Mouse (Mus musculus) heart, embryonic 11.5 days (tissue): ENCODE data around the gene Dgat2. TPM values are rescaled to one million over a fixed set of nuclear protein-coding genes. Genes with fewer than 3 reads are reported as not detected.

Experiments used
- ATAC-seq: fragments of 200-750 bp; cut with Nextera tagmentation; replicated peaks from 2 replicates; pipeline ENCODE4 v1.8.0; 2017; ENCODE audit warnings: moderate library complexity; ENCODE audit not compliant: insufficient number of reproducible peaks, low FRiP score, low TSS enrichment
- H3K27ac ChIP-seq: fragments of 300-500 bp; sonication (generic); 2 replicates; pipeline ENCODE4 v1.5.1; 2014; ENCODE audit warnings: mild to moderate bottlenecking, low read depth, low read length
- H3K27me3 ChIP-seq: fragments of 300-500 bp; sonication (generic); 2 replicates; pipeline ENCODE4 v1.6.1; 2014; ENCODE audit warnings: mild to moderate bottlenecking, low read length, mixed read lengths; ENCODE audit not compliant: control insufficient read depth, insufficient read depth
- H3K36me3 ChIP-seq: fragments of 300-500 bp; sonication (generic); 2 replicates; pipeline ENCODE4 v1.6.1; 2014; ENCODE audit warnings: mild to moderate bottlenecking, low read length, moderate library complexity, mixed read lengths; ENCODE audit not compliant: control insufficient read depth, insufficient read depth
- H3K4me1 ChIP-seq: fragments of 300-500 bp; sonication (generic); 2 replicates; pipeline ENCODE4 v1.6.1; 2014; ENCODE audit warnings: low read length; ENCODE audit not compliant: control insufficient read depth, insufficient read depth
- H3K4me2 ChIP-seq: fragments of 300-500 bp; sonication (generic); 2 replicates; pipeline ENCODE4 v1.6.1; 2014; ENCODE audit warnings: mild to moderate bottlenecking, moderate library complexity
- H3K4me3 ChIP-seq: fragments of 300-500 bp; sonication (generic); 2 replicates; pipeline ENCODE4 v1.5.1; 2014; ENCODE audit warnings: low read depth, low read length
- H3K9ac ChIP-seq: fragments of 300-500 bp; sonication (generic); 2 replicates; pipeline ENCODE4 v1.6.1; 2014; ENCODE audit warnings: mild to moderate bottlenecking, low read depth, low read length, moderate library complexity
- H3K9me3 ChIP-seq: fragments of 300-500 bp; sonication (generic); replicated peaks from 2 replicates; pipeline ENCODE4 v1.6.1; 2016; ENCODE audit warnings: low read length; ENCODE audit not compliant: control insufficient read depth
- WGBS: fragments of 180-500 bp; shearing (Covaris S2); extraction: QIAGEN DNeasy Blood & Tissue Kit; methylation state at CpG from one replicate; pipeline ENCODE4 v1.1.7; 2014; ENCODE audit not compliant: insufficient replicate concordance; 5-methylcytosine and 5-hydroxymethylcytosine counted together
- polyA plus RNA-seq: library from polyadenylated mRNA; unstranded; fragments of >200 nt; fragmentation: Nextera tagmentation; extraction: Ambion mirVana; gene quantifications from 2 replicates; pipeline ENCODE4 v1.2.1, GENCODE M21; 2014

Gene Dgat2
- polyA plus RNA-seq, 1 experiment from 2014 or later: 8.7 TPM

GRCm38 (mm10) chr7:99202163-99202562 is 19.6 kb upstream of the Dgat2 start:
- Histone ChIP-seq H3K4me1 (peaks cover 5% of the 10 kb centered on the region), H3K9ac (no peak overlapping the region; the same call in 1 of the 2 replicates), H3K4me3 (no peak overlapping the region), H3K9me3 (no peaks in the 10 kb centered on the region), H3K36me3 (no peaks in the 10 kb centered on the region), H3K27me3 (no peaks in the 10 kb centered on the region), H3K4me2 (no peak overlapping the region), H3K27ac (no peak overlapping the region)
- ATAC-seq: no peak
- 74% methylated on average over 7 of the region's 7 CpGs for WGBS

DNA sequence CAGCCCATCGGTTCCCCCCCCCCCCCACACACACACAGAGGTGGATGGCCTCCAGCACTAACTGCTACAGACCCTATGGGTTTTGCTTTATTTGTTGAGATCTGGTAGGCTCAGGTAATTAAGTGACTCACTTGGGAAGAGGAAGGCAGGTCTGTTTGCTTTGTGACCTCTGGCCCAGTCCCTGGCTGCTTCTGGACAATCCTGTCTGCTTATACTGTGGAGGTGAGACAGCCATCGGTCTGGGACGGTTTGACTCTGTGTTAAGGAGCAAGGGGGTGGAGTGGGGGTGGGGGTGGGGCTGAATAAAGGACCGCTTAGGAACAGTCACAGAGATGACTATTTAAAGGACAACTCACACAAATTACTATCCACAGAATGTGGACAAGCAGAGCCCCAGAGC is 17.8 kb upstream of the Dgat2 start:
- H3K27me3 ChIP-seq: no peaks in the 10 kb centered on the region
- no peaks in the 10 kb centered on the region for H3K9me3 ChIP-seq
- 35% methylated on average over 4 of the region's 4 CpGs for WGBS
- no peak overlapping the region for H3K4me2 ChIP-seq
- peaks cover 5% of the 10 kb centered on the region for H3K4me1 ChIP-seq
- no peak for ATAC-seq
- no peak overlapping the region for H3K4me3 ChIP-seq
- H3K36me3 ChIP-seq: no peaks in the 10 kb centered on the region
- no peak overlapping the region for H3K9ac ChIP-seq
- no peak overlapping the region for H3K27ac ChIP-seq

GRCm38 (mm10) chr7:99199451-99200175 is 17.1 kb upstream of the Dgat2 start:
- Histone ChIP-seq H3K27me3 (no peaks in the 10 kb centered on the region), H3K27ac (no peak overlapping the region), H3K4me2 (no peak overlapping the region), H3K4me3 (no peak overlapping the region), H3K9ac (no peak overlapping the region), H3K4me1 (peaks cover 5% of the 10 kb centered on the region), H3K36me3 (no peaks in the 10 kb centered on the region), H3K9me3 (no peaks in the 10 kb centered on the region)
- WGBS: 80% methylated on average over 9 of the region's 9 CpGs
- ATAC-seq: no peak

- H3K9me3 ChIP-seq: no peaks in the 10 kb centered on the region
- H3K4me3 ChIP-seq: no peak overlapping the region
- no peak overlapping the region for H3K27ac ChIP-seq
- H3K36me3 ChIP-seq: no peaks in the 10 kb centered on the region
- H3K4me1 ChIP-seq: peaks cover 5% of the 10 kb centered on the region
- no peak overlapping the region for H3K4me2 ChIP-seq
- no peak overlapping the region for H3K9ac ChIP-seq
- ATAC-seq: no peak
- no peaks in the 10 kb centered on the region for H3K27me3 ChIP-seq
- WGBS: 86% methylated on average over 2 of the region's 2 CpGs
These were observed 16.3 kb upstream of the Dgat2 start for GRCm38 (mm10) chr7:99198811-99199210.

DNA sequence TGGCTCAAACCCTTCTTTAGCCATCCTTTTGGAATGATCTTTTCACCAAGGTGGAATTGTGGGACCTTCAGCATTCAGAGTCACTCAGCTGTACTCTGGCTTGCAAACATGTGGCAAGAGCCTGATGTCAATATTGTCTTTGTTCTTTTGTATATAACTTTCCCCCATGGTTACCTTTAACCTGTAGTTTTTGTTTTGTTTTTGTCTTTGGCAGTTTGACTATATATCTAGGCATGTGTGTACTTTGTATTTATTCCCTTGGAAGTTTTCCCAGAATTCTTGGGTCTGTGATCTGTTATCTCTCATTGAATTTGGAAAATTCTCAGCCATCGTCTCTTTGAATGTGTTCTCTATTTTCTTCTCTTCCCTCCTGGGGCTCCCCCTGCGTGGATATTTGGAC is 12.0 kb upstream of the Dgat2 start:
- no peaks in the 10 kb centered on the region for H3K9me3 ChIP-seq
- H3K4me3 ChIP-seq: no peak overlapping the region
- no peaks in the 10 kb centered on the region for H3K36me3 ChIP-seq
- no peak overlapping the region for H3K9ac ChIP-seq
- no peaks in the 10 kb centered on the region for H3K4me1 ChIP-seq
- no peak for ATAC-seq
- 60% methylated on average over 2 of the region's 2 CpGs for WGBS
- H3K27me3 ChIP-seq: no peaks in the 10 kb centered on the region
- no peak overlapping the region for H3K4me2 ChIP-seq
- H3K27ac ChIP-seq: no peak overlapping the region

- no peaks in the 10 kb centered on the region for H3K27me3 ChIP-seq
- no peak overlapping the region for H3K9ac ChIP-seq
- H3K36me3 ChIP-seq: no peaks in the 10 kb centered on the region
- H3K27ac ChIP-seq: no peak overlapping the region
- H3K9me3 ChIP-seq: no peaks in the 10 kb centered on the region
- no peak for ATAC-seq
- H3K4me2 ChIP-seq: no peak overlapping the region
- H3K4me1 ChIP-seq: no peaks in the 10 kb centered on the region
- no peak overlapping the region for H3K4me3 ChIP-seq
- 81% methylated on average over 4 of the region's 4 CpGs for WGBS
These were observed 11.4 kb upstream of the Dgat2 start for GRCm38 (mm10) chr7:99193926-99194325.

GRCm38 (mm10) chr7:99191411-99191810 is 8.9 kb upstream of the Dgat2 start:
- Histone ChIP-seq H3K9me3 (no peaks in the 10 kb centered on the region), H3K4me1 (no peaks in the 10 kb centered on the region), H3K9ac (no peak overlapping the region), H3K4me2 (no peak overlapping the region), H3K36me3 (no peaks in the 10 kb centered on the region), H3K4me3 (no peak overlapping the region), H3K27ac (no peak overlapping the region), H3K27me3 (0 out of 2 replicates have a peak, but pooled peaks cover 3% of the 10 kb centered on the region)
- ATAC-seq: no peak

- H3K9ac ChIP-seq: no peak overlapping the region
These were observed 7.4 kb upstream of the Dgat2 start for GRCm38 (mm10) chr7:99189885-99190284.

DNA sequence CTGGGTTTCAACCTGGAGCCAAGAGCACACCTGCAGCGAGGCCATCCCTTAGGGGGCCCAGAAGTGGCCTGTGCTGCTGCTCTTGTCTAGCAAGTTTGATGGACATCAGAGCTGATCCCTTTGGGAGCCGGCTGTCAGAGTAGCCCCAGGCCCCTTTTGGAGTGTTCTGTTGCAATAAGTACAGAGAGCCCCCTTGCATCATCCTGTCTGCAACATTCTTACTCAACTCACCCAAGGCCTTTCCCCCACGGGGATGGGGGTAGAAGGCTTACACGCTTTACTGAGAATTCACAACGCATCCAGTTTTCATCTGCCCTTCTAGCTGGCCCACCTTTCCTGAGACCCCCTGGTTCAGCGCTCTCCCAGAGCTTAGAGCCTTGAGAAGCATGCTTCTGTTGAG is 6.1 kb upstream of the Dgat2 start:
- Histone ChIP-seq H3K4me1 (no peaks in the 10 kb centered on the region), H3K4me2 (no peak overlapping the region), H3K9me3 (no peaks in the 10 kb centered on the region), H3K4me3 (no peak overlapping the region), H3K27me3 (peaks cover 3% of the 10 kb centered on the region; the same call in 1 of the 2 replicates), H3K9ac (no peak overlapping the region), H3K36me3 (no peaks in the 10 kb centered on the region), H3K27ac (no peak overlapping the region)
- WGBS: 78% methylated on average over 6 of the region's 6 CpGs
- no peak for ATAC-seq

More at GRCm38 (mm10) chr7:99189885-99190284, 7.4 kb upstream of the Dgat2 start:
- Histone ChIP-seq H3K4me2 (no peak overlapping the region), H3K27me3 (0 out of 2 replicates have a peak, but pooled peaks cover 3% of the 10 kb centered on the region), H3K9me3 (no peaks in the 10 kb centered on the region), H3K4me3 (no peak overlapping the region), H3K36me3 (no peaks in the 10 kb centered on the region), H3K4me1 (no peaks in the 10 kb centered on the region), H3K27ac (no peak overlapping the region)
- 62% methylated on average over 5 of the region's 5 CpGs for WGBS
- no peak for ATAC-seq
